Mouse (Mus musculus) hematopoietic stem cell, adult 5-6 weeks (primary cell): ENCODE results near the gene Isg20l2. TPM values are rescaled to one million over a fixed set of nuclear protein-coding genes. Genes with fewer than 3 reads are reported as not detected.

Experiments
- ATAC-seq, 2 experiments: fragments of 125-278 bp in 1 of 2; replicated peaks in 1 of 2; 2 replicates each; pipeline ENCODE4 v1.8.0; 2016 to 2017; ENCODE audit warnings: inconsistent platforms in 2 of 2, mild to moderate bottlenecking in 2 of 2, moderate number of reproducible peaks in 2 of 2, low read depth in 1 of 2, moderate TSS enrichment in 1 of 2; ENCODE audit not compliant: low FRiP score in 2 of 2, poor library complexity in 2 of 2, severe bottlenecking in 2 of 2, insufficient read depth in 1 of 2, low TSS enrichment in 1 of 2
- total RNA-seq: library from RNA; stranded (forward); fragments of 172-1452, 232-1000 nt; gene quantifications from 2 replicates; pipeline ENCODE4 v1.2.3, GENCODE M21; 2017

Isg20l2 gene
- total RNA-seq, 1 experiment from 2014 or later: 61.4 TPM

GRCm38 (mm10) chr3:87958967-87959366 is 28.9 kb downstream of the Isg20l2 start:
- no peak for ATAC-seq

DNA sequence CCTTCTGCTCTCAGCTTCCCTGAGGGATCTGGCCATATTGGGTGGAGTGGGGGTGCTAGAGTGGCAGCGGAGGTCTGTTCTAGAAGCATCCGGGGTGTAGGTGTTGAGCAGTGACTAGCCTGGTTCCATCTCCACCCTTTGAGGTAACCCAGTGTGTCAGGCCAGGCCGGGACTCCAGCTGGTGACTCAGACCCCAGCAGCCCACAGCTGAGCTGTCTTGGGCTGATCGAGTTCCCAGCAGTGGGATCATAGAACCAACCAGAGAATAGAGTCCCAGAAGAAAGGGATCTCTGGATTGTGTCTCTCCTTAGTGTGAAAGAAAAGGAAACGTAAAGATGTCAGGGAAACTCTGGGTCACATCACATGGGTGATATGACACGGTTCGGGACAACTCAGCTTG is 29.3 kb downstream of the Isg20l2 start:
- no peak for ATAC-seq

DNA sequence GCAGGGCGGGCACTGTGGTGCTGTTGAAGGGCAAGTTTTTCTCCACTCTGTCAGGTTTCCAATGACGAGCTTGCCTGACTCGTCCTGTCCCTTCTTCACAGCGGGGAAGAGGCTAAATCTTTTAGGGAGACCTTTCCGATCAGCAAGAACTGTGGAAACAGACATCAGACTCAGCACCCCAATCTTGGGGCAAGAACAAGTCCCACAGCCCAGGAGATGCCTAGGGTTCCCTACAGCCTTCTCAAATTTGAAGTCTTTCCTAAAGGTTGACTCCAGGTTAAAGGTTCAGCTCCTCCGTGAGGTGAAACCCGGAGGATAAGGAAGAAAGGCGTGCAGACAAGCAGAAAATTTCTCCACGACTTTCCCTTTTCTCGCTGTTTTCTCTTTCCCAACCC is 30.1 kb downstream of the Isg20l2 start:
- no peak for ATAC-seq

DNA sequence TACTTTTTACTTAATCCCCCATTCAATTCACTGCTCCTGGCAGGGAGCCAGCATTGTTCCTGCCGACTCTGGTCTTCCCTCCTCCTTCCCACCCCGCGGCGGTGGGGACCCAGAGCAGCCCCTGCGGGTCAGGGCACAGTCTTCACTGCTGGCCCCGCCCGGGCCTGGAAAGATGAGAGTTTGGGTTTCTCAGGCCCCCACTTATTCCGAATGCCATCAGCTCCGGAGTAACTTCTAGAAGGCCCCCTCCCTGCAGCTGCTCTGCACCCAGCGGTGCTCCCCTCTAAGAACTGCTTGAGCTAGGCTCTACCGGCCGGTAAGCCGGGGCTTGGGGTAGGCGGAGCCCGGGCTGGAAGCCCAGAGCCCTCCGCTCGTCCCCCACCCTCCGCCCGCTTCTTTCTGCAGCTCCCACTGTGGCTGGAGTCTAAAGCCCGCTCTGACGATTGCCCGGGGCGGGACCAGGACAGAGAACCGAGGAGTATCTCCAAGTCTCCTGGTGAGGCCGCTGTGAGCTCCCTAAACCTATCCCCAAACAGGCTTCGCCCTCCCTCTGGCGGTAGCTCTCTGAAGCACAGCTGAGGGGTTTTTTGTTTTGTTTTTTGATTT is 30.6 kb downstream of the Isg20l2 start:
- ATAC-seq: peak; percentile 97 to 99

DNA sequence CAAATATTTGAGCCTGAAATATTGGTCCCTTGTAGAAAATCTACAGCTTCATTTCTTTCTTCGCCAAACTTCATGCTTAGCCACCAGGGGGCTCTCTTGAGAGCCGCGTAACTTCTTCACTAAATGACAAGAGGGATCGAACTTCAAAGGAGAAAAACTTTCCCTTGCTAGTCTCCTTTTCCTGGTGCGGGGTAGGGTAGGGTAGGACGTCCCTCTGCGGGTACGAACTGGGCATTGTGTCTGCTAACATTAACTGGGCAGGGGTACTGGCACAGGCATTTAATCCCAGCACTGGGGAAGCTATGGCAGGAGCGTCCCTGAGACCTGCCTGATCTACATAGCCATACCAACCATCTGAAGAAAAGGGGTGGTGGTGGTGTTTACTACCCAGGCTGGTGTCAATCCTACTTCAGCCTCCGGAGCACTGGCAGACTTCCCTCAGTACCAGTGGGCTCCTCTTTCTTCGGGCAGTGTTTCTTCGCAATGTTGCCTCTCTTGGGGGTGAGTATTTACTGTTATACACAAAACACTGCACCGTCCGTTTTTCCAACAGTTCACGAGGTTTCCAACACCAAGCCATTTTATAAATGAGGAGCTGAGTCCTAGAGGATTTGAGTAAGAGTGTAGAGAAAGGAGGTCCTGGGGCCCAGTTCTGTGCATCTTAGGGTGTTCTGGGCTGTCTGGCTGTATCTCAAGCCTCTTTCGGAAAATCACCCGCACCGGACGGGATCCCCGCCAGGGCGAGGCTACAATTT is 40.2 kb downstream of the Isg20l2 start:
- 0 out of 4 replicates have a peak, but pooled peaks of 1 of the 2 experiments have one; percentile 20 for ATAC-seq

GRCm38 (mm10) chr3:87970939-87971488 is 40.9 kb downstream of the Isg20l2 start, which contains the start of gene Nes:
TSS of gene Nes (plus strand) at chr3:87971078.
- peak; percentile 14 to 18; a peak in 1 of 4 replicates for ATAC-seq

GRCm38 (mm10) chr3:87971489-87972202 is 41.5 kb downstream of the Isg20l2 start:
- ATAC-seq: no peak

- no peak for ATAC-seq
Measured at GRCm38 (mm10) chr3:87972203-87972664, 42.1 kb downstream of the Isg20l2 start.

GRCm38 (mm10) chr3:87972776-87973175 is 42.7 kb downstream of the Isg20l2 start:
- ATAC-seq: no peak

GRCm38 (mm10) chr3:87973593-87974380 is 43.7 kb downstream of the Isg20l2 start:
- ATAC-seq: no peak

GRCm38 (mm10) chr3:87974381-87974987 is 44.4 kb downstream of the Isg20l2 start:
- no peak for ATAC-seq

DNA sequence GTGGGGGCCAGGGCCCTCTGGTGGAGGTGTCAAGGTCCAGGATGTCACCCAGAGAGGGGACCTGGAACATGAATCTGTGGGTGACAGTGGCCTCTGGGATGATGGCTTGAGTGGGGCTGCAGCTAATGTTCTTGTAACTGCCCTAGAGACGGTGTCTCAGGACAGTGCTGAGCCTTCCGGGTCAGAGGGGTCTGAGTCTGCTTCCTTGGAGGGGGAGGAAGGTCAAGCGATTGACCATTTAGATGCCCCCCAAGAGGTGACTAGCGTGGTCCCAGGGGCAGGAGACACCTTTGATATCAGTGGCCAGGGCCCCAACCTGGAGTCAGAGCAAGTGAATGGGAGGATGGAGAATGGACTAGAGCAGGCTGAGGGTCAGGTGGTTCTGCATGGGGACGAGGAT is 49.4 kb downstream of the Isg20l2 start:
- ATAC-seq: no peak

- no peak for ATAC-seq
Measured at GRCm38 (mm10) chr3:87980085-87980484, 50.0 kb downstream of the Isg20l2 start.

- no peak for ATAC-seq
Measured at GRCm38 (mm10) chr3:87980728-87981127, 50.6 kb downstream of the Isg20l2 start.

GRCm38 (mm10) chr3:87981214-87981760 is 51.2 kb downstream of the Isg20l2 start:
- ATAC-seq: no peak
